Mouse (Mus musculus) embryonic facial prominence, embryonic 14.5 days (tissue): Measurements from ENCODE around the gene Mpnd. TPM values are rescaled to one million over a fixed set of nuclear protein-coding genes. Genes with fewer than 3 reads are reported as not detected.
A peak's percentile ranks its signal among the peaks of the same experiment; 100 is the strongest.

ENCODE experiments used
- ATAC-seq: fragments of 200-750 bp; cut with Nextera tagmentation; 2 replicates; pipeline ENCODE4 v1.8.0; 2017; ENCODE audit warnings: low read depth, moderate number of reproducible peaks, moderate TSS enrichment
- DNase-seq: peaks from one replicate; pipeline ENCODE4 v3.0.0-alpha.2; 2015; ENCODE audit warnings: low spot score
- H3K27ac ChIP-seq: fragments of 300-500 bp; sonication (generic); replicated peaks from 2 replicates; pipeline ENCODE4 v1.5.1; 2014; ENCODE audit warnings: low read depth, mild to moderate bottlenecking, low read length, moderate library complexity
- H3K27me3 ChIP-seq: fragments of 300-500 bp; sonication (generic); replicated peaks from 2 replicates; pipeline ENCODE4 v1.6.1; 2014; ENCODE audit warnings: low read length; ENCODE audit not compliant: control insufficient read depth, insufficient read depth
- H3K36me3 ChIP-seq: fragments of 300-500 bp; sonication (generic); 2 replicates; pipeline ENCODE4 v1.6.1; 2014; ENCODE audit warnings: low read length, mixed read lengths; ENCODE audit not compliant: control insufficient read depth, insufficient read depth
- H3K4me1 ChIP-seq: fragments of 300-500 bp; sonication (generic); 2 replicates; pipeline ENCODE4 v1.6.1; 2014; ENCODE audit warnings: antibody characterized with exemption, low read length; ENCODE audit not compliant: control insufficient read depth, insufficient read depth
- H3K4me2 ChIP-seq: fragments of 300-500 bp; sonication (generic); 2 replicates; pipeline ENCODE4 v1.6.1; 2014; ENCODE audit warnings: low read depth, mild to moderate bottlenecking, low read length, moderate library complexity, mixed read lengths
- H3K4me3 ChIP-seq: fragments of 300-500 bp; sonication (generic); 2 replicates; pipeline ENCODE4 v1.5.1; 2014; ENCODE audit warnings: low read depth, mild to moderate bottlenecking, low read length
- H3K9ac ChIP-seq: fragments of 300-500 bp; sonication (generic); 2 replicates; pipeline ENCODE4 v1.6.1; 2014; ENCODE audit warnings: low read depth, mild to moderate bottlenecking, low read length, moderate library complexity, mixed read lengths
- H3K9me3 ChIP-seq: fragments of 300-500 bp; sonication (generic); 2 replicates; pipeline ENCODE4 v1.6.1; 2016; ENCODE audit warnings: low read length; ENCODE audit not compliant: control insufficient read depth
- WGBS: fragments of 180-500 bp; shearing (Covaris S2); extraction: QIAGEN DNeasy Blood & Tissue Kit; methylation state at CpG from one replicate; pipeline ENCODE4 v1.1.7; 2014; 5-methylcytosine and 5-hydroxymethylcytosine counted together
- polyA plus RNA-seq: library from polyadenylated mRNA; unstranded; fragments of >200 nt; fragmentation: Nextera tagmentation; extraction: Ambion mirVana; gene quantifications from 2 replicates; pipeline ENCODE4 v1.2.1, GENCODE M21; 2014

Mpnd gene
- polyA plus RNA-seq, result 81.8 and 107 TPM in 2 replicates

GRCm38 (mm10) chr17:56005415-56006061 is at the start of gene Mpnd, which contains the start of gene Stap2:
Mpnd (plus strand) TSS chr17:56005711.
Stap2 (minus strand) TSS chr17:56005584.
- peak; percentile 79 for DNase-seq
- H3K9ac ChIP-seq, result peak within 1 kb of the TSS; percentile 37; the same call in 1 of the 2 replicates
- no peak for ATAC-seq
- H3K9me3 ChIP-seq, result no peaks in the 10 kb centered on the region
- peak within 1 kb of the TSS; percentile 14; the same call in 1 of the 2 replicates for H3K4me3 ChIP-seq
- no peak within 1 kb of the TSS for H3K27ac ChIP-seq
- H3K4me2 ChIP-seq, result peak within 1 kb of the TSS; percentile 27
- no peaks in the 10 kb centered on the region; the same call in 1 of the 2 replicates for H3K27me3 ChIP-seq
- no peaks in the 10 kb centered on the region for H3K36me3 ChIP-seq
- WGBS, result 39% methylated on average over 13 of the region's 13 CpGs
- peaks cover 9% of the 10 kb centered on the region; the same call in 1 of the 2 replicates for H3K4me1 ChIP-seq

- Histone ChIP-seq H3K36me3 (peaks cover 3% of the 10 kb centered on the region; the same call in 1 of the 2 replicates), H3K4me3 (peak overlapping the region; percentile 46), H3K9me3 (no peaks in the 10 kb centered on the region), H3K4me1 (peaks cover 16% of the 10 kb centered on the region), H3K27me3 (no peaks in the 10 kb centered on the region), H3K9ac (peak overlapping the region; percentile 56), H3K27ac (no peak overlapping the region), H3K4me2 (peak overlapping the region; percentile 70)
- 1% methylated on average over 16 of the region's 26 CpGs for WGBS
- ATAC-seq, result peak; percentile 24; the same call in 1 of the 2 replicates
- peak; percentile 84 for DNase-seq
These were observed 49.4 kb upstream of the Mpnd start for GRCm38 (mm10) chr17:55956129-55956528.

- Histone ChIP-seq H3K27me3 (no peaks in the 10 kb centered on the region), H3K4me1 (peaks cover 16% of the 10 kb centered on the region), H3K27ac (no peak overlapping the region), H3K9ac (0 out of 2 replicates have a peak overlapping the region, but pooled peaks have one; percentile 56), H3K9me3 (no peaks in the 10 kb centered on the region), H3K4me3 (peak overlapping the region; percentile 46), H3K4me2 (peak overlapping the region; percentile 70), H3K36me3 (peaks cover 8% of the 10 kb centered on the region; the same call in 1 of the 2 replicates)
- WGBS, result 40% methylated on average over 6 of the region's 6 CpGs
- DNase-seq (no peak), ATAC-seq (no peak)
These were observed 48.9 kb upstream of the Mpnd start for GRCm38 (mm10) chr17:55956591-55956990.

- Histone ChIP-seq H3K9ac (no peak overlapping the region), H3K36me3 (peaks cover 14% of the 10 kb centered on the region; the same call in 1 of the 2 replicates)
- 17% methylated on average over 9 of the region's 9 CpGs for WGBS
These were observed 48.3 kb upstream of the Mpnd start for GRCm38 (mm10) chr17:55957168-55957567.

GRCm38 (mm10) chr17:55957726-55958583 is 47.6 kb upstream of the Mpnd start:
- peaks cover 14% of the 10 kb centered on the region; the same call in 1 of the 2 replicates for H3K36me3 ChIP-seq
- H3K27ac ChIP-seq, result peak overlapping the region; percentile 96
- peaks cover 16% of the 10 kb centered on the region for H3K4me1 ChIP-seq
- H3K27me3 ChIP-seq, result no peaks in the 10 kb centered on the region
- no peak for ATAC-seq
- WGBS, result 75% methylated on average over 13 of the region's 13 CpGs
- peak overlapping the region; percentile 59 for H3K4me3 ChIP-seq
- H3K9me3 ChIP-seq, result no peaks in the 10 kb centered on the region
- DNase-seq, result no peak
- H3K9ac ChIP-seq, result peak overlapping the region; percentile 71
- peak overlapping the region; percentile 74 for H3K4me2 ChIP-seq

More at GRCm38 (mm10) chr17:55957168-55957567, 48.3 kb upstream of the Mpnd start:
- Histone ChIP-seq H3K9me3 (no peaks in the 10 kb centered on the region), H3K27ac (no peak overlapping the region), H3K4me3 (no peak overlapping the region), H3K27me3 (no peaks in the 10 kb centered on the region), H3K4me2 (no peak overlapping the region), H3K4me1 (peaks cover 16% of the 10 kb centered on the region)
- DNase-seq (peak; percentile 76), ATAC-seq (no peak)

- peak overlapping the region; percentile 71 for H3K9ac ChIP-seq
- H3K9me3 ChIP-seq, result no peaks in the 10 kb centered on the region
- no peak for DNase-seq
- peak overlapping the region; percentile 96 for H3K27ac ChIP-seq
- H3K27me3 ChIP-seq, result no peaks in the 10 kb centered on the region
- WGBS, result 28% methylated on average over 2 of the region's 2 CpGs
- H3K4me3 ChIP-seq, result peak overlapping the region; percentile 59
- no peak for ATAC-seq
- peaks cover 16% of the 10 kb centered on the region for H3K4me1 ChIP-seq
- H3K4me2 ChIP-seq, result peak overlapping the region; percentile 74
- H3K36me3 ChIP-seq, result peaks cover 14% of the 10 kb centered on the region; the same call in 1 of the 2 replicates
These were observed 47.0 kb upstream of the Mpnd start for GRCm38 (mm10) chr17:55958584-55958886.

GRCm38 (mm10) chr17:55958918-55959728 is 46.4 kb upstream of the Mpnd start, which contains the start of gene Yju2:
Yju2 (plus strand) TSS chr17:55959099.
- Histone ChIP-seq H3K27me3 (no peaks in the 10 kb centered on the region), H3K9me3 (no peaks in the 10 kb centered on the region), H3K27ac (peak within 1 kb of the TSS; percentile 96), H3K4me1 (peaks cover 16% of the 10 kb centered on the region), H3K4me3 (peak within 1 kb of the TSS; percentile 59), H3K4me2 (peak within 1 kb of the TSS; percentile 74), H3K9ac (peak within 1 kb of the TSS; percentile 71), H3K36me3 (peaks cover 19% of the 10 kb centered on the region; the same call in 1 of the 2 replicates)
- DNase-seq (peak; percentile 98), ATAC-seq (peak; percentile 95)
- under 1% methylated on average over 45 of the region's 46 CpGs for WGBS
